Mouse (Mus musculus) right cerebral cortex, postnatal 36 days (tissue): Measurements from ENCODE around the gene Slc22a21.
"Not testable (repeated sequence)": the region's sequence is repeated elsewhere in the genome, so short reads cannot be mapped to it uniquely, and the experiment has no call there.

ENCODE experiments used
- DNase-seq, 2 experiments: peaks; one replicate each; pipeline ENCODE4 v3.0.0; 2022; ENCODE audit warnings: low spot score in 2 of 2, mixed read lengths in 1 of 2

The Slc22a21 gene

DNA sequence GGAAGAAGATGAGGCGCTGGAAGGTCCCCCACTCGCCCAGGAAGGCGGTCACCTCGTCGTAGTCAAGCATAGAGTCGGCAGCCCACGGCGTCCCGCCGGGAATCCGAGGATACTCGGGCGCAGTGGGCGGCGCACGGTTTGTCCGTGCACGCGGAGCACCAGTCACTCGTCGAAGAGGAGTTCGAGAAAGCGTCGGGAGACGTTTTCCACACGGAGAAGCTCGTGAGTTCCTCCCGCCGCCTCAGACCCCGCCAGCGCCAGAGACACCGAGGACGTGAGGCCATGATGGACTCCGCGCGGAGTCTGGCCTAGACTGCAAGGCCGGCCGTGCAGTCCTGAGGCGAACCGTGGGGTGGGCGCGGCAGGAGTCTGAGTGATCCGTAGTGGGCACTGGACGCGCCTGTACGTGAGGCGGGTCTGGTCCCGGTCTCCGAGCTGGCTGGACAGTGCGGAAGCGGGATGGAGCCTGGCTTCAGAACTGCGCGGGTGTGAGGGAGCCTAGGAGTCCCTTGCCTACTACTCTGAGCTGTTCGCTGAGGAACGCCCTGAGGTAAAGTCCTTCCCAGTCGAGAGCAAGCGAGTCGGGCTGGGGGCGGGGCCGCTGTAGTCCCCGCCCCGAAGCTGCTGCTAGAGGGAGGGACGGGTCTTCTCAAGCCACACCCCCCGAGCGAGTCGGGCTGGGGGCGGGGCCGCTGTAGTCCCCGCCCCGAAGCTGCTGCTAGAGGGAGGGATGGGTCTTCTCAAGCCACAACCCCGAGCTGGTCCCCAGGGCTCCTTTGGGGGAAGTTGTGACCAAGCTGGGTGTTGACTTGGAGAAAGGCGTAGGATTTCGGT lies at the start of gene Slc22a21:
Gene Slc22a21, minus strand, starts transcription at position 545 of the 834 bp plus-strand sequence.
- DNase-seq: peak; percentile 12 to 18

- no peak for DNase-seq
Measured at GRCm38 (mm10) chr11:54028997-54029396, 48.9 kb upstream of the Slc22a21 start.

- DNase-seq: peak; percentile 29 to 50
Measured at GRCm38 (mm10) chr11:54028044-54028951, 48.2 kb upstream of the Slc22a21 start, which contains the start of gene Slc22a4. Slc22a4 (minus strand) TSS chr11:54028090.

DNA sequence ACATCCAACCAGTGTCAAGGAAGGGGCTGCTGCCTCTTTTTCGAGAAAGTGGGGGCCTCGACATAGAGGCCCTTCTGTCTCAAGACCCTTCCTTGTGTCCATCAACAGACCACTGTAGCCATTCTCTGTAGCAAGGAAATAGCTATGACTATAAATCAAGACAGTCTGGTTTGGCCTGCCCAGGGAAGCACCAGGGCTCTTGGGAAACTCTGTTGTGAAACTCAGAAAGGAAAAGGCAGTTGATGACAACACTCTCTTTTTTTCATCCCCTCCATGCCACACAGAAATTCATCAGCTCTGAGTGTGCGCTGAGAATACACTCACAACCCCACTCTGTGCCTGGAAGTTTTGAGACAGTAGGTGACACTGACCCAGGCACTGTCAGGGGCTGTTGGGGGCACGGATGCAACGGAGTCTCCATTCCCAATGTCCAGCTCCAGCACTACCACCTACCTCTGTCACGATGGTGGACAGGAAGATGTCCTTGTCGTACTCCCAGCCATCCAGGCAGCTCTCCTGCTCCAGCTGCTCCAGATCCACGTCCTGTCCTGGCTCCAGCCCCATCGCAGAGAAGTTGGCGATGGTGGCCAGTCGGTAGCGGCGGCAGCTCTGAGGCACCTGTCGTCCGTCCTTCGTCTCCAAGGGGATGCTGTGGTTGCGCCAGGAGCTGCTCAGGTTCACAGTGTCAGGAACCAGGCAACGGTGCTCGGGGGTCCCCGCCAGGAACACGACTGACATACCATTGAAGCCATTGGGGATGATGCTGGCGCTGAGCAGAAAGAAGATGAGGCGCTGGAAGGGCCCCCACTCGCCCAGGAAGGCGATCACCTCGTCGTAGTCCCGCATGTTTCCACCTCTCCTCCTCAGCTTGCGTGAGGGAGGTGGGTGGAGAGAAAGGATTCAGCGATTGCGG lies 47.3 kb upstream of the Slc22a21 start:
- no peak for DNase-seq

DNA sequence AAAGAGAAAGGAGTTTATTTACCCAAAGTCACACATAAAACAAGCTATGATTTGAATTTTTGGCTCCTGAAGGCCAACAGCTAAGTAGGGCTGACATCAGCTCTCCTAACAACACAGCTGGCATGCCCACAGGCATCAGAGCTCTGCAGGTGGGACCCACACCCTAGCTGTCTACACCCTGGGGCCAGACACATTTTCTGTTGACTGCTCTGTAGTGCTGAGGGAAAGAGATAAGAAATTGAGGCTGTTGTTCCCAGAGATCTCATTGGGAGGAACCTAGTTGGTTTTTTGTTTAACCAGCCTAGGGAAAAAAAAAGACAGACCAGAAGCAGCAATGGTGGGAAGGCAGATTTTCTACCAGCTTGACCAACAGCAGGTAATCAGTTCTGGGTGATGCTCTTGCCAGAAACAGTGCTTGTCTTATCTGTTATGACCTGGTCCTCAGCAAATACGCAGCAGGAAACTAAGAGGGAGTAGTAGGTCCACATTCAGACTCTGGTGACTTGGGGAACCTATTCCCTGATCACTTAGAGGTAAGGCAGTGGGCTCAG lies 46.4 kb upstream of the Slc22a21 start:
- DNase-seq: no peak

- no peak for DNase-seq
Measured at GRCm38 (mm10) chr11:54021396-54022093, 41.4 kb upstream of the Slc22a21 start.

DNA sequence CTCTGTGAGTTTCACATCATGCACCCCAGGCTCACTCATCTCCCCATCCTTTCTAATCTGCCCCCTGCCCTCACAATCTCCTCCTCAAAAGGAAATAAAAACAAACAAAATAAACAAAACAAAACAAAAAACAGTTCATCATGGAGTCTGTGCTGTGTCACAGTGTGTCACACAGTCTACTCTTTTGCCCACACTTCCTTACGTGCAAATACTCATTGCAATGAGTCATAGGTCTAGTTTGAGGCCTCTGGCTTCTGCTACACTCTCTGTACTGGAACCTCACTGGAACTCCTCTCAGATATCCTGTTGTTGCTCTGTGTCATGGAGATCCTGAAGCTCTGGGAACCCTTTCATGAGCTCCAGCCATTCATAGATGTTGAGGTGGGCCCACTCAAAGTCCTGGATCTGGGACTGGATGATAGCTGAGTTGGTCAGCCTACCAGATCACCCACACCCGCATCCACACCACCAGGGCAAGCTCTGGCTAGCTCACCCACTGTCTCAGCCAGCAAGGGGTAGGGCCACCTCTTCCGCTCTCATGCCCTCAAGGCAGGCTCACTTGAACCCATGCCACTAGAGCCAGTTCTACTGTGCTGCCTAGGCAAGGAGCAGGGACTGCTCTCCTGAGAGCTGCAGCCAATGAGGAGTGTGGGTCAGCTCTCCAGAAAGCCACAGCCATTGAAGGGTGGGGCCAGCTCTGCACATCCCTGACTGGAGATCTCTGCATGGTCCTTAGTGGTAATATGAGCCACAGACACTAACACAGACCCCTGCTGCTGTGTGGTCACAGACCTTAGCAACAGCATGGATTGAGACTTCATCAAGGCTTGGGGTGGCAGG lies 39.0 kb upstream of the Slc22a21 start:
- no peak for DNase-seq

GRCm38 (mm10) chr11:54017596-54017995 lies 37.5 kb upstream of the Slc22a21 start:
- no peak for DNase-seq

DNA sequence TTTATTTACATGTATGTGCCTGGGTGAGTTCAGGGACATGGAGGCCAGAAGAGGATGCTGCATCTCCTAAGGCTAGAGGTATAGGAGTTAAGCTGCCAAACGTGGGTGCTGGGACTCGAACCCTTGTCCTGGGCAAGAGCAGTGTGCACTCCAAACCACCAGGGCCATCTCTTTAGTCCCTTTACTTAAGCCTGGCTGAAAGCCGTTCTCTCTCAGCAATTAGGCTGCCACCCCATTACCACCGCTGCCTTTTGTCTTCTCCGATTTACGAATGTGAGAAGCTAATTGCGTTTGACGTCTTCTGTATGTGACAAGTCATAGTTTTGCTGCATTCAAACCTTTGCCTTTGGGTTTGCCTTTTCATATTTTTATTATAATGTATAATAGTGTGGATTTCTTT lies 35.9 kb upstream of the Slc22a21 start:
- DNase-seq: no peak

GRCm38 (mm10) chr11:54012961-54013360 lies 32.8 kb upstream of the Slc22a21 start:
- DNase-seq: no peak

GRCm38 (mm10) chr11:54011255-54011654 lies 31.1 kb upstream of the Slc22a21 start:
- no peak for DNase-seq

DNA sequence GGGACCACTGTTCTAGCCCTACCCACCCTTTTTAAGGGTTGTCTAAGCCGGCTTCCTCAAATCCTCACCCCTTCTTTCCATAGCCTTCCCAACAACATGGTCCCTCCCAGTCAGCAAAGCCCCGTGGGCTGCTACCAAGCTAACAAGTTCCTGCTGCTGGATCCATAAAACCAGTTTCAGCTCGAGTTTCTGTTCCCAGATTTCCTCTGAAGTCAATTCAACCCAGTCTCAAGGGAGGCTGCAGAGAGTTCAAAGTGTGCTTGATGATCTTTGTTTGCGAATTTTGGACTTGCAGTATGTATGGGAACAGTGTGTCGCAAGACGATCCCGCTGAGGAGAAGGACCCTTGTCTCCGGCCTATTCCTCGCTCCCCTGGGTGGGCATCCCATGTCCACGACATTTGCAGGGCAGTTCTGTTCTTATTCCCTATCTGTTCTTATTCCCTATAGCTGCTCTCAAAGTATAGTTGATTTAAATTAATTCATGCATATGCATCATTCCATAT lies 28.3 kb upstream of the Slc22a21 start:
- DNase-seq: no peak

DNA sequence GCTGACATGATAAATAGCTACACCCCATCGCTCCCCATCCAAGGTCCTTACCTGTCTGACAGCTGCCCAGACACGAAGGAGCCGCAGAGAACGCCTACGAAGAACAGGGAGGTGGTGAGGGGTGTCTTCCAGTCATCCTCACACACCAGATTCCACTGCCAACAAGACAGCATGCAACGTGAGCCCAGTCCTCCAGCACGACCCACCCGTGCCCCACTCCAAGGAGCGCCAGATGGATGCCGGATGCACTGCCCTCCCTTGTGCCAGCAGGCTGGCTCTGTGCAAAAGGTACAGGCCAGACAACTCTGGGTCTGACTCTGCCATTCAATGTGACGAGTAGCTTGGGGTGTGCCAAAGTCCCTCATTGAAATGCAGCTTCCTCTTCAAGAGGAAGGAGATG lies 27.6 kb upstream of the Slc22a21 start:
- no peak for DNase-seq

- DNase-seq: no peak
Measured at GRCm38 (mm10) chr11:54006901-54007300, 26.8 kb upstream of the Slc22a21 start.

- not testable (repeated sequence) for DNase-seq
Measured at GRCm38 (mm10) chr11:54006362-54006761, 26.2 kb upstream of the Slc22a21 start.

- DNase-seq: no peak
Measured at GRCm38 (mm10) chr11:54004734-54005133, 24.6 kb upstream of the Slc22a21 start.

DNA sequence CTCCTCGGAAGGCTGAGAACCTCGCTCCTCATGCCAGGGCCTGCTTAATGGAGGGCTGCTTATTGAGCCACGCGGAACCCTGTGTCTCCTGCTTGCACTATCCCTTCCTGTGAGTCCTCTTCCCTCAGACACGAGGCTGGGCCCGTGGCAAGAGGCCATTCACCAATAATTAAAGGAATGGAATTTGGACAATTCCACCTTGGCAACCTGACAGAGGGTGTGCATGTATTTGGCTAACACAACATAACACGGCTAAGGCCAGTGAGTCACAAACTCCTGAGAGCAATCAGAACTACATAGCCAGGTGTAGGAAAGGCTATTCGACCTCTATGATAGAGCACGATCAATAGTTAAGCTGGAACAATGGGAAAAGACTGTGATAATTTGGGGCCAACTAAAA lies 24.1 kb upstream of the Slc22a21 start:
- no peak for DNase-seq

- peak in 1 of 2 experiments; percentile 27 for DNase-seq
Measured at GRCm38 (mm10) chr11:54002761-54003717, 22.9 kb upstream of the Slc22a21 start.
